Mouse (Mus musculus): ENCODE data around the gene Prr12. TPM values are rescaled to one million over a fixed set of nuclear protein-coding genes. Genes with fewer than 3 reads are reported as not detected.

Prr12 gene
- polyA plus RNA-seq, 1 experiment from 2014 or later = 1.7 TPM

GRCm38 (mm10) chr7:45000539-45001114, 52.1 kb downstream of the Prr12 start:
- ATAC-seq = no peak
- no peak overlapping the region for H3K4me3 ChIP-seq (ENCODE audit: low read depth, low read length)
- H3K4me1 ChIP-seq (ENCODE audit: insufficient read depth) = peaks cover 25% of the 10 kb centered on the region
- no peaks in the 10 kb centered on the region for H3K9me3 ChIP-seq (ENCODE audit: low read length)
- no peak overlapping the region for H3K27ac ChIP-seq (ENCODE audit: low read depth)
- no peak overlapping the region for H3K9ac ChIP-seq (replicated peaks)
- no peak for DNase-seq
- no peak overlapping the region for H3K4me2 ChIP-seq (ENCODE audit: low read depth, low read length)
- 83% methylated on average over 21 of the region's 21 CpGs for WGBS (ENCODE audit: insufficient replicate concordance)
- TF ChIP-seq CTCF (IDR thresholded peaks at IDR 0.05; ENCODE audit: low read depth) = no peak
- TF ChIP-seq EP300 (IDR thresholded peaks at IDR 0.05; ENCODE audit: low read depth) = no peak
- no peaks in the 10 kb centered on the region for H3K27me3 ChIP-seq (ENCODE audit: insufficient read depth, low read length)
- H3K36me3 ChIP-seq (replicated peaks; ENCODE audit: insufficient read depth, low read length) = peaks cover 62% of the 10 kb centered on the region

GRCm38 (mm10) chr7:44999753-45000152, 52.9 kb downstream of the Prr12 start:
- Histone ChIP-seq H3K36me3 (replicated peaks; ENCODE audit: insufficient read depth, low read length) (peaks cover 57% of the 10 kb centered on the region), H3K4me2 (ENCODE audit: low read depth, low read length) (peak overlapping the region; percentile 74)

GRCm38 (mm10) chr7:44998501-44998955, 54.2 kb downstream of the Prr12 start, which contains the start of gene Bcl2l12:
Gene Bcl2l12 (minus strand): TSS chr7:44998712.
- peaks cover 46% of the 10 kb centered on the region for H3K36me3 ChIP-seq (replicated peaks; ENCODE audit: insufficient read depth, low read length)
- DNase-seq (peak; percentile 79), ATAC-seq (peak; percentile 24)
- H3K4me1 ChIP-seq (ENCODE audit: insufficient read depth) = peaks cover 26% of the 10 kb centered on the region
- H3K9ac ChIP-seq (replicated peaks) = peak within 1 kb of the TSS; percentile 79
- H3K27ac ChIP-seq (ENCODE audit: low read depth) = peak within 1 kb of the TSS; percentile 92
- peak within 1 kb of the TSS; percentile 63 for H3K4me3 ChIP-seq (ENCODE audit: low read depth, low read length)
- no peaks in the 10 kb centered on the region for H3K27me3 ChIP-seq (ENCODE audit: insufficient read depth, low read length)
- under 1% methylated on average over 18 of the region's 18 CpGs for WGBS (ENCODE audit: insufficient replicate concordance)
- TF ChIP-seq CTCF (IDR thresholded peaks at IDR 0.05; ENCODE audit: low read depth) (no peak), EP300 (IDR thresholded peaks at IDR 0.05; ENCODE audit: low read depth) (no peak)
- no peaks in the 10 kb centered on the region for H3K9me3 ChIP-seq (ENCODE audit: low read length)
- peak within 1 kb of the TSS; percentile 74 for H3K4me2 ChIP-seq (ENCODE audit: low read depth, low read length)

More at GRCm38 (mm10) chr7:44999753-45000152, 52.9 kb downstream of the Prr12 start:
- H3K27me3 ChIP-seq (ENCODE audit: insufficient read depth, low read length) = no peaks in the 10 kb centered on the region
- ATAC-seq (no peak), DNase-seq (no peak)
- H3K4me3 ChIP-seq (ENCODE audit: low read depth, low read length) = no peak overlapping the region
- no peak overlapping the region for H3K27ac ChIP-seq (ENCODE audit: low read depth)
- TF ChIP-seq CTCF (IDR thresholded peaks at IDR 0.05; ENCODE audit: low read depth) (no peak), EP300 (IDR thresholded peaks at IDR 0.05; ENCODE audit: low read depth) (no peak)
- no peaks in the 10 kb centered on the region for H3K9me3 ChIP-seq (ENCODE audit: low read length)
- H3K9ac ChIP-seq (replicated peaks) = no peak overlapping the region
- WGBS (ENCODE audit: insufficient replicate concordance) = 82% methylated on average over 11 of the region's 11 CpGs
- peaks cover 26% of the 10 kb centered on the region for H3K4me1 ChIP-seq (ENCODE audit: insufficient read depth)

- H3K36me3 ChIP-seq (replicated peaks; ENCODE audit: insufficient read depth, low read length) = peaks cover 41% of the 10 kb centered on the region
- WGBS (ENCODE audit: insufficient replicate concordance) = 2% methylated on average over 15 of the region's 15 CpGs
- peak; percentile 7; the same call in 1 of the 2 replicates for ATAC-seq
Measured at GRCm38 (mm10) chr7:44997940-44998428, 54.7 kb downstream of the Prr12 start.

GRCm38 (mm10) chr7:44997231-44997939, 55.3 kb downstream of the Prr12 start, which contains the start of gene Irf3:
Gene Irf3 (plus strand): TSS chr7:44997648.
- Histone ChIP-seq H3K4me2 (ENCODE audit: low read depth, low read length) (peak within 1 kb of the TSS; percentile 74), H3K36me3 (replicated peaks; ENCODE audit: insufficient read depth, low read length) (peaks cover 38% of the 10 kb centered on the region), H3K4me1 (ENCODE audit: insufficient read depth) (peaks cover 26% of the 10 kb centered on the region), H3K27ac (ENCODE audit: low read depth) (peak within 1 kb of the TSS; percentile 92), H3K9ac (replicated peaks) (peak within 1 kb of the TSS; percentile 79), H3K4me3 (ENCODE audit: low read depth, low read length) (peak within 1 kb of the TSS; percentile 63), H3K27me3 (ENCODE audit: insufficient read depth, low read length) (no peaks in the 10 kb centered on the region), H3K9me3 (ENCODE audit: low read length) (no peaks in the 10 kb centered on the region)
- peak; percentile 97 for DNase-seq
- WGBS (ENCODE audit: insufficient replicate concordance) = under 1% methylated on average over 43 of the region's 43 CpGs
- ATAC-seq = peak; percentile 96
- TF ChIP-seq EP300 (IDR thresholded peaks at IDR 0.05; ENCODE audit: low read depth) (no peak; the same call in 1 of the 2 replicates), CTCF (IDR thresholded peaks at IDR 0.05; ENCODE audit: low read depth) (no peak)

More at GRCm38 (mm10) chr7:44997940-44998428, 54.7 kb downstream of the Prr12 start:
- peak overlapping the region; percentile 92 for H3K27ac ChIP-seq (ENCODE audit: low read depth)
- TF ChIP-seq CTCF (IDR thresholded peaks at IDR 0.05; ENCODE audit: low read depth) (no peak), EP300 (IDR thresholded peaks at IDR 0.05; ENCODE audit: low read depth) (no peak)
- H3K9ac ChIP-seq (replicated peaks) = peak overlapping the region; percentile 79
- H3K4me3 ChIP-seq (ENCODE audit: low read depth, low read length) = peak overlapping the region; percentile 63
- H3K4me1 ChIP-seq (ENCODE audit: insufficient read depth) = peaks cover 26% of the 10 kb centered on the region
- no peak for DNase-seq
- no peaks in the 10 kb centered on the region for H3K27me3 ChIP-seq (ENCODE audit: insufficient read depth, low read length)
- no peaks in the 10 kb centered on the region for H3K9me3 ChIP-seq (ENCODE audit: low read length)
- H3K4me2 ChIP-seq (ENCODE audit: low read depth, low read length) = peak overlapping the region; percentile 74

GRCm38 (mm10) chr7:44996672-44997071, 56.0 kb downstream of the Prr12 start:
- ATAC-seq = no peak
- peaks cover 32% of the 10 kb centered on the region for H3K36me3 ChIP-seq (replicated peaks; ENCODE audit: insufficient read depth, low read length)
- H3K9me3 ChIP-seq (ENCODE audit: low read length) = no peaks in the 10 kb centered on the region
- WGBS (ENCODE audit: insufficient replicate concordance) = 12% methylated on average over 10 of the region's 10 CpGs
- H3K4me3 ChIP-seq (ENCODE audit: low read depth, low read length) = peak overlapping the region; percentile 63
- peak overlapping the region; percentile 79 for H3K9ac ChIP-seq (replicated peaks)
- H3K4me2 ChIP-seq (ENCODE audit: low read depth, low read length) = peak overlapping the region; percentile 74
- TF ChIP-seq EP300 (IDR thresholded peaks at IDR 0.05; ENCODE audit: low read depth) (no peak), CTCF (IDR thresholded peaks at IDR 0.05; ENCODE audit: low read depth) (no peak)
- H3K27ac ChIP-seq (ENCODE audit: low read depth) = peak overlapping the region; percentile 24; the same call in 1 of the 2 replicates
- DNase-seq = no peak
- no peaks in the 10 kb centered on the region for H3K27me3 ChIP-seq (ENCODE audit: insufficient read depth, low read length)
- peaks cover 26% of the 10 kb centered on the region for H3K4me1 ChIP-seq (ENCODE audit: insufficient read depth)

Measured in liver, postnatal 0 days (tissue).